Mouse (Mus musculus): ENCODE measurements around the gene Snx33.

DNA sequence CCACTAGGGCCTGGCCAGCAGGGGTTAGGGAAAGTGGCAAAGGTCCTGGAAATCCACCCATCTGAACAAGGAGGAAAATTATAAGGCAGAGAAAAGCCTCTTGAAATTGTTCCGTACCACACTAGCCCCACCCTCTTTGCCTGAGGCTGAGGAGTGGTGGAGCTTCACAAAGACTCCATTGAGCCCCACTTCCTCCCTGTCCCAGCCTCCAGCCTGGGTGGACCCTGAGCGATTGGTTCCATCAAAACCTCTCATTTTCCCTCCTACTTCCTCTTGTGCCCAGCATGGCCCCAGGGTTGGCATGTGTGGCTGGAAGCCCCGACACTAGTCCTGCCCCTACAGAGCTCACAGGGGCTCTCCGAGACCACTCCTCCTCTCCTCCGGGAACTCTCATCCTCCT is 50.9 kb downstream of the Snx33 start:
- TF ChIP-seq CTCF (IDR thresholded peaks at IDR 0.05; ENCODE audit: low read depth) (no peak), EP300 (optimal IDR thresholded peaks at IDR 0.05) (no peak)
